Mouse (Mus musculus) neural tube, embryonic 15.5 days (tissue): Measurements from ENCODE around the gene Slc15a2. TPM values are rescaled to one million over a fixed set of nuclear protein-coding genes. Genes with fewer than 3 reads are reported as not detected.

Experiments
- ATAC-seq: fragments of 200-750 bp; cut with Nextera tagmentation; 2 replicates; pipeline ENCODE4 v1.8.0; 2017; ENCODE audit warnings: mild to moderate bottlenecking, moderate TSS enrichment, moderate library complexity; ENCODE audit not compliant: low FRiP score
- H3K27ac ChIP-seq: fragments of 300-500 bp; sonication (generic); replicated peaks from 2 replicates; pipeline ENCODE4 v1.5.1; 2015; ENCODE audit warnings: mild to moderate bottlenecking, inconsistent platforms
- H3K27me3 ChIP-seq: fragments of 300-500 bp; sonication (generic); replicated peaks from 2 replicates; pipeline ENCODE4 v1.6.1; 2015; ENCODE audit warnings: inconsistent platforms
- H3K36me3 ChIP-seq: fragments of 300-500 bp; sonication (generic); 2 replicates; pipeline ENCODE4 v1.6.1; 2015; ENCODE audit warnings: inconsistent platforms
- H3K4me1 ChIP-seq: fragments of 300-500 bp; sonication (generic); 2 replicates; pipeline ENCODE4 v1.6.1; 2015; ENCODE audit warnings: inconsistent platforms
- H3K4me2 ChIP-seq: fragments of 300-500 bp; sonication (generic); 2 replicates; pipeline ENCODE4 v1.6.1; 2015; ENCODE audit warnings: inconsistent platforms, mild to moderate bottlenecking, moderate library complexity
- H3K4me3 ChIP-seq: fragments of 300-500 bp; sonication (generic); replicated peaks from 2 replicates; pipeline ENCODE4 v1.5.1; 2015; ENCODE audit warnings: mild to moderate bottlenecking, inconsistent platforms
- H3K9ac ChIP-seq: fragments of 300-500 bp; sonication (generic); replicated peaks from 2 replicates; pipeline ENCODE4 v1.6.1; 2015; ENCODE audit warnings: mild to moderate bottlenecking, inconsistent platforms
- H3K9me3 ChIP-seq: fragments of 300-500 bp; sonication (generic); replicated peaks from 2 replicates; pipeline ENCODE4 v1.6.1; 2016; ENCODE audit warnings: inconsistent platforms
- WGBS: fragments of 180-500 bp; shearing (Covaris S2); methylation state at CpG from one replicate; pipeline ENCODE4 v1.1.7; 2015; ENCODE audit warnings: mixed read lengths; 5-methylcytosine and 5-hydroxymethylcytosine counted together
- microRNA-seq: library from miRNA; unstranded; fragments of <30 nt; microRNA quantifications from one replicate; pipeline ENCODE4, GENCODE M21; 2017
- polyA plus RNA-seq: library from polyadenylated mRNA; unstranded; fragments of >200 nt; fragmentation: Nextera tagmentation; extraction: Ambion mirVana; gene quantifications from 2 replicates; pipeline ENCODE4 v1.2.1, GENCODE M21; 2015

The Slc15a2 gene
- polyA plus RNA-seq, 1 experiment from 2014 or later, result 15.3 TPM

DNA sequence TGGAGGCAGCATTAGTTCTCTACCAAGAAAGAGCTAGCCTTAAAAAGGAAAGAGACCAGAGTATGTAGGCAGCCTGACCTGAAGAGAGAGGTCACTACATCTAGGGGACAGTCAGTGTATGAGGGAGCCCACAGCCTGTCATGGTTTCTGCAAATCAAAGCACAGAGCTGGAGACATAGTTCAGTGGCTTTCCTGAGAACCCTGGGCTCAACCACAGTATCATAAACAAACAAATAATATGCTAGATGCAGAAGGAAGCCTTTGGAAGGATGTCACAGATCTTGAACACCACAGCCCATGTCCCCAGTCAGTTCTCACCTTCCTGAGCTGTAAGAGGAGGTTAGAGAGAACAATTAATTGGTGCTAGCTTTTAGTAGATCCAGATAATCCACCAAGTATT is 66.1 kb downstream of the Slc15a2 start:
- Histone ChIP-seq H3K27ac (no peak overlapping the region), H3K9me3 (no peaks in the 10 kb centered on the region), H3K9ac (no peak overlapping the region), H3K36me3 (no peaks in the 10 kb centered on the region), H3K4me2 (no peak overlapping the region), H3K27me3 (no peaks in the 10 kb centered on the region), H3K4me3 (no peak overlapping the region), H3K4me1 (peaks cover 6% of the 10 kb centered on the region; the same call in 1 of the 2 replicates)
- ATAC-seq, result no peak

- Histone ChIP-seq H3K9me3 (no peaks in the 10 kb centered on the region), H3K27ac (no peak overlapping the region), H3K4me3 (no peak overlapping the region), H3K4me1 (peaks cover 6% of the 10 kb centered on the region; the same call in 1 of the 2 replicates), H3K4me2 (no peak overlapping the region), H3K27me3 (no peaks in the 10 kb centered on the region), H3K9ac (no peak overlapping the region), H3K36me3 (no peaks in the 10 kb centered on the region)
- WGBS, result 85% methylated on average over 4 of the region's 4 CpGs
- no peak for ATAC-seq
These were observed 67.3 kb downstream of the Slc15a2 start for GRCm38 (mm10) chr16:36717481-36717880.

- Histone ChIP-seq H3K4me1 (no peaks in the 10 kb centered on the region), H3K9ac (no peak overlapping the region), H3K27ac (no peak overlapping the region), H3K9me3 (no peaks in the 10 kb centered on the region), H3K4me2 (no peak overlapping the region), H3K4me3 (no peak overlapping the region), H3K36me3 (no peaks in the 10 kb centered on the region), H3K27me3 (no peaks in the 10 kb centered on the region)
- 91% methylated on average over 12 of the region's 12 CpGs for WGBS
- no peak for ATAC-seq
These were observed 73.0 kb downstream of the Slc15a2 start for GRCm38 (mm10) chr16:36711760-36712159.

DNA sequence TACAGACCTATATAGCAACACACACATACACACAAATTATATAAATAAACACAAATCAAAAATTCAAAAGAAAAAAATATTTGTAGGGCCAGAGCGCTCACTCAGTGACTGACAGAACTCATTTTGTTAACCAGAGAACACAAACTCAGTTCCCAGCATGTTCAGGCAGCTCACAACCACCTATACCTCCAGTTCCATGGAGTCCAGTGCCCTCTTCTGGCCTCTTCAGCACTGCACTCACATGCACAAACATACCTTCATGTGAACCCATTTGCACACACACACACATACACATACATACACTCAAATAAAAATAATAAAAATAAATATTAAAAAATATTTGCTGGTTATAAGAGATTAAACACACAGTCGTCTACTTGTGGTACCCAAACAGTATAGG is 74.0 kb downstream of the Slc15a2 start:
- H3K27me3 ChIP-seq, result no peaks in the 10 kb centered on the region
- H3K36me3 ChIP-seq, result no peaks in the 10 kb centered on the region
- H3K27ac ChIP-seq, result no peak overlapping the region
- no peaks in the 10 kb centered on the region for H3K9me3 ChIP-seq
- no peak overlapping the region for H3K4me3 ChIP-seq
- no peak for ATAC-seq
- no peak overlapping the region for H3K4me2 ChIP-seq
- H3K9ac ChIP-seq, result no peak overlapping the region
- H3K4me1 ChIP-seq, result no peaks in the 10 kb centered on the region
- 93% methylated on average over 2 of the region's 2 CpGs for WGBS

DNA sequence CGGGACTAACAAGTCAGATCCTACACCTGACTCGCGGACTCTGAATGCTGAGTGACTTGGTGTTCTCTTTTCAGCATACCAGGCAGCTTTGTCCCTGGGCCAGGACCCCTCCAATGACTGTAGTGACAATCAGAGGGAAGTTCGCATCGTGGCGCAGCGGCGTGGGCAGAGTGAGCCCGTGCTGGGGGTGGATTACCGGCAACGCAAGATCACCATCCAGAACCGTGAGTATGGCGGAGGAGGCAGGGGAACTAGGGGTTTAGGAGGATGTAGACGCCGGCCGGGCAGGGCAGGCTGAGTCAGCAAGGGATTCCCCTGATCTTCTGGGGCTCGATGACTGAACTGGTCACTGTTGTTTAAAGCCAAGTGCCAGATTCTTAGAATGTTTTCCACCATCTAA is 75.4 kb downstream of the Slc15a2 start:
- Histone ChIP-seq H3K4me3 (no peak overlapping the region), H3K9ac (no peak overlapping the region), H3K36me3 (no peaks in the 10 kb centered on the region), H3K4me2 (no peak overlapping the region), H3K9me3 (no peaks in the 10 kb centered on the region), H3K27me3 (no peaks in the 10 kb centered on the region), H3K4me1 (no peaks in the 10 kb centered on the region), H3K27ac (no peak overlapping the region)
- no peak for ATAC-seq
- 96% methylated on average over 17 of the region's 17 CpGs for WGBS

- no peak overlapping the region for H3K4me2 ChIP-seq
- H3K4me3 ChIP-seq, result no peak overlapping the region
- 91% methylated on average over 7 of the region's 7 CpGs for WGBS
- no peaks in the 10 kb centered on the region for H3K27me3 ChIP-seq
- no peaks in the 10 kb centered on the region for H3K9me3 ChIP-seq
- H3K27ac ChIP-seq, result no peak overlapping the region
- H3K4me1 ChIP-seq, result no peaks in the 10 kb centered on the region
- no peaks in the 10 kb centered on the region for H3K36me3 ChIP-seq
- no peak overlapping the region for H3K9ac ChIP-seq
- no peak for ATAC-seq
These were observed 76.0 kb downstream of the Slc15a2 start for GRCm38 (mm10) chr16:36708751-36709150.

DNA sequence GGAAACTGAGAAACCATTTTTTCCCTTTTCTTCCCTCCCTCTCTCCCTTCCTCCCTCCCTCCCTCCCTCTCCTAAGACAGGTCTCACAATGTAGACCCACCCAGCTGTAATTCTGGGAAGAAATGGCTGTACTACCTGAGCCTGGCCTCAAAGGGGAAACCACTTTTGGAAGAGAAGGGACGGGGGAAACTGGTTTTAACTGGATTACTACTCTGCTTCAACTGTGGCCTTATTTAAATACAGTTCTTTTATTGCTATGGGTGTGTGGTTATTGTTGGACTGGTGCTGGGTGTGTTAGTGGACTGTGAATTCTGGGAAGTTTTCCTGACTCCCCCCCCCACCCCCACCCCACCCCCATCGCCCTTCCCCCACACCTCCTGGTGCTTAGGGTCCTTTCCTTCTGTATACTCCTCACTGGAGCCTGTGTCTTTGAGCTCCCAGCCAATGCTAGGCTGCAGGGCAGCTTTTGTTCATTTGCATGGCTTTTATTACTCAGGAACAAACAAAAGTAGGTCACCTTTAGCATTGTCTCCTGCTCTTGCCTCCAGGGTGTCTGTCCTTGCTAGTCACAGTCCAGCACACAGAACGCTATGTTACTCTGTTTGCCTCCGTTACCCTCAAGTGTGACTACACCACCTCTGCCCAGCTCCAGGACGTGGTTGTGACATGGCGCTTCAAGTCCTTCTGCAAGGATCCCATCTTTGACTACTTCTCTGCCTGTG is 76.9 kb downstream of the Slc15a2 start:
- Histone ChIP-seq H3K4me1 (no peaks in the 10 kb centered on the region), H3K9ac (no peak overlapping the region), H3K4me2 (no peak overlapping the region), H3K36me3 (no peaks in the 10 kb centered on the region), H3K27ac (no peak overlapping the region), H3K4me3 (no peak overlapping the region), H3K9me3 (no peaks in the 10 kb centered on the region), H3K27me3 (no peaks in the 10 kb centered on the region)
- no peak for ATAC-seq
- WGBS, result 74% methylated on average over 6 of the region's 6 CpGs

GRCm38 (mm10) chr16:36700484-36700883 is 84.3 kb downstream of the Slc15a2 start:
- H3K4me2 ChIP-seq, result no peak overlapping the region
- no peak overlapping the region for H3K4me3 ChIP-seq
- no peaks in the 10 kb centered on the region for H3K4me1 ChIP-seq
- no peak for ATAC-seq
- no peaks in the 10 kb centered on the region for H3K36me3 ChIP-seq
- no peaks in the 10 kb centered on the region for H3K9me3 ChIP-seq
- WGBS, result 95% methylated on average over 2 of the region's 2 CpGs
- H3K27ac ChIP-seq, result no peak overlapping the region
- no peak overlapping the region for H3K9ac ChIP-seq
- H3K27me3 ChIP-seq, result no peaks in the 10 kb centered on the region

Small RNA genes within 50 kb of the gene (microRNA-seq; reads per million reads assigned to microRNA genes)
- not detected for gene Gm22617

Other genes starting within 250 kb of the Slc15a2 start
- 0.04 and 0.15 TPM in 2 replicates for gene Casr, start 222.8 kb downstream of the Slc15a2 start, polyA plus RNA-seq
- gene Cd86, start 118.9 kb downstream of the Slc15a2 start, polyA plus RNA-seq, result 2.0 and 2.1 TPM in 2 replicates
- 0.37 and 1.7 TPM in 2 replicates for gene Ildr1, start 91.0 kb downstream of the Slc15a2 start, polyA plus RNA-seq
- gene Iqcb1, start 43.4 kb upstream of the Slc15a2 start, polyA plus RNA-seq, result 57.2 and 61.1 TPM in 2 replicates
- 0.50 and 1.1 TPM in 2 replicates for gene Eaf2, start 90.0 kb upstream of the Slc15a2 start, polyA plus RNA-seq
- 77.8 and 80.4 TPM in 2 replicates for gene Golgb1, start 90.2 kb upstream of the Slc15a2 start, polyA plus RNA-seq
- gene Hcls1, start 150.0 kb upstream of the Slc15a2 start, polyA plus RNA-seq, result 2.5 and 15.1 TPM in 2 replicates
- 0.03 TPM in 1 of 2 replicates, not detected in the other for gene Fbxo40, start 205.5 kb upstream of the Slc15a2 start, polyA plus RNA-seq
- 2.8 and 4.6 TPM in 2 replicates for gene Polq, start 226.8 kb upstream of the Slc15a2 start, polyA plus RNA-seq